ENCODE assay signal across 9 mouse cellular contexts in the genomic region with DNA sequence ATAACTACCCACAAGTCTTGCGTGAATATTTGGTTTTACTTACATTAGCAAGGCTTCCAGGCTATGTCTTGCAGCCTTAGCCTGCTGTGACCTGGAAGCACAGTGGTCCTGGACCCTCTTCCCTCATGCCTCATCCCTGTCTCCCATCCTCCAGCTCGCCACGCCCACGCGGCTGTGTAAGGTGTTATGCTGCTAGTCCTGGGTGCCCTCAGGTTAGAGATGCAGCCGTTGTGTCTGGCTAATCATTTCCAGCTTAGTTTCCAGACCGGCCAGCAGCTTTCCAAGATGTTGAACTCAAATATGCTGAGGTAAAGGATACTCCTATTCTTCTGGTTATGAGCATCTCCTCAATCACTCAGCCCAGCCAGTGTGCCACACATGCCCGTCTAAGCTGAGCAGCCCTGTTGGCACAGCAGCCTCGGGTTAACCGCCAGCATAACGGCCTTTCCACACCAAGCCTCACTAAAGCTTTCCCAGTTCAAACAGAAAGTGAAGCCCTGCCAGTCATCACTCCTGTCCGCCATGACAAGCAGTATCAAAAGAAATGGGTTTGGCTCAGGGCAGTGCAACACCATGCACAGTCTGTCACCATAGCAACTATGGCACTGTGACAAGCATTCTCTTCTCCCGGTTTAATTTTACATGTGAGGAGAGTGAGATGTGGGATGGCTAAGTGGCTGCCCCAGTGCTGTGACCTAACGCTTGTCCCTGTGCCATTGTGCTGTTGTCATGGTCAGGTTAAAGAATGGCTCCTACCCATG.
DNase-seq lines count a peak whose midpoint lies in the region; ATAC-seq lines count a peak whose summit lies in the region.
"Had no signal": no experiment of that assay in that cellular context is flagged by ENCODE, and none has a peak within 500 bp of the region (broad histone marks: within the 10 kb centered on the region; RNA-seq: fewer than 3 reads in every experiment).

No protein-coding gene starts in this region.

- H3K27ac ChIP-seq in embryonic facial prominence, embryonic 14.5 days (replicated peaks; ENCODE audit: low read depth, low read length), result no peak overlapping the region
- H3K27ac ChIP-seq: kidney, postnatal 0 days had no signal

- no peak overlapping the region for H3K9ac ChIP-seq in embryonic facial prominence, embryonic 14.5 days (ENCODE audit: low read depth, low read length)

- H3K9me3 ChIP-seq in embryonic facial prominence, embryonic 14.5 days (ENCODE audit: control insufficient read depth, low read length), result no peaks in the 10 kb centered on the region

- no peaks in the 10 kb centered on the region for H3K27me3 ChIP-seq in embryonic facial prominence, embryonic 14.5 days (replicated peaks; ENCODE audit: control insufficient read depth, insufficient read depth, low read length)

- no peak overlapping the region for H3K4me2 ChIP-seq in embryonic facial prominence, embryonic 14.5 days (ENCODE audit: low read depth, low read length)

- no peaks in the 10 kb centered on the region for H3K4me1 ChIP-seq in embryonic facial prominence, embryonic 14.5 days (ENCODE audit: control insufficient read depth, insufficient read depth, low read length)

- H3K4me3 ChIP-seq in embryonic facial prominence, embryonic 14.5 days (ENCODE audit: low read depth, low read length), result no peak overlapping the region

- peak; percentile 82 for DNase-seq in heart, adult 11 months
- no peak for DNase-seq in heart, adult 8-10 months (ENCODE audit: low spot score)
- DNase-seq in embryonic facial prominence, embryonic 14.5 days (ENCODE audit: low spot score), result peak; percentile 27
- DNase-seq in kidney, postnatal 25 days, result peak; percentile 33 to 61
- peak; percentile 42 for DNase-seq in neural tube, embryonic 10.5 days (ENCODE audit: extremely low spot score, low spot score)
- DNase-seq in cerebellum, adult 8-10 months, result no peak
- DNase-seq in ovary, adult 18-20 months (ENCODE audit: low spot score), result no peak
- no peak for DNase-seq in gastrocnemius, adult 8-10 months (ENCODE audit: low spot score in 2 of 2)

- WGBS in embryonic facial prominence, embryonic 14.5 days, result 69% methylated on average over 14 of the region's 14 CpGs

- peak; percentile 67; the same call in 1 of the 2 replicates for ATAC-seq in embryonic facial prominence, embryonic 14.5 days (ENCODE audit: low read depth)

- no peaks in the 10 kb centered on the region for H3K36me3 ChIP-seq in embryonic facial prominence, embryonic 14.5 days (ENCODE audit: control insufficient read depth, insufficient read depth, low read length)

Comparison
In these comparisons a context has a peak if more than half of its experiments do, and no peak if none do; other contexts are left out.
1. DNase-seq: peak in heart, adult 11 months (single experiment), embryonic facial prominence, embryonic 14.5 days (single experiment), kidney, postnatal 25 days (2 of 2) and neural tube, embryonic 10.5 days (single experiment); none in heart, adult 8-10 months (single experiment), cerebellum, adult 8-10 months (single experiment), ovary, adult 18-20 months (single experiment) and gastrocnemius, adult 8-10 months (0 of 2).